28 mouse cellular contexts compared by ENCODE assay signal in the genomic region with DNA sequence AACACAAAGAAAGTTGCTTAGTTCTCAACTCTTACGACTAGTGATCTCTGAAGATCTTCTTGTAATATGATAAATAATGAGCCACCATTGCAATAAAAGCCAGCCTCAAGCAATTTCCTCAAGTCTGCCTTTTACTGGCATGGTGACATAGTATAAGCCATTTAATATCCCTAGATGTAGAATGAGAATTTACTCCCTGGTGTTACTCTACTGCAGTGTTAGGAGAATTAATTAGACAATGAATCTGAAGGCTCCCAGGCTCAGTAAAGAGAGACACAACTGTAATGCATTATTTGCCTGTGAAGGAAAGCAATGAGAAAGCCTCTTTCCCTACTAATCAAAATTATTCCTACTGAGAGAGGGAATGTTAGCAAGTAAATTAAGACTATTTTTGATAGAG.
DNase-seq lines count a peak whose midpoint lies in the region; ATAC-seq and TF ChIP-seq lines count a peak whose summit lies in the region.
"Had no signal": no experiment of that assay in that cellular context is flagged by ENCODE, and none has a peak within 500 bp of the region (broad histone marks: within the 10 kb centered on the region; RNA-seq: fewer than 3 reads in every experiment).

No protein-coding gene starts in this region.

- H3K4me2 ChIP-seq in hindbrain, embryonic 14.5 days (replicated peaks), result no peak overlapping the region
- no peak overlapping the region for H3K4me2 ChIP-seq in neural tube, embryonic 13.5 days
- H3K4me2 ChIP-seq in neural tube, embryonic 15.5 days, result no peak overlapping the region
- H3K4me2 ChIP-seq: embryonic facial prominence, embryonic 13.5 days; embryonic facial prominence, embryonic 15.5 days; forebrain, embryonic 12.5 days had no signal

- DNase-seq in hindbrain, embryonic 14.5 days (ENCODE audit: low spot score), result no peak
- DNase-seq in hindbrain, embryonic 10.5 days (ENCODE audit: low spot score), result no peak
- DNase-seq in brain, embryonic 14.5 days (ENCODE audit: low read depth), result peak; percentile 14
- DNase-seq in left cerebral cortex, adult 2 months (ENCODE audit: extremely low spot score in 1 of 2, low spot score in 2 of 2), result no peak
- no peak for DNase-seq in thymus, postnatal 14 days
- DNase-seq: adrenal gland, adult 8-10 months; adrenal gland, postnatal 14 days; adrenal gland, postnatal 36 days; cerebellum, adult 11 months; cerebellum, adult 18-20 months; cerebellum, adult 8-10 months; cerebellum, adult 9-11 months; cerebellum, postnatal 14 days; cerebellum, postnatal 36 days; embryo, embryonic 11 days had no signal

- no peaks in the 10 kb centered on the region for H3K36me3 ChIP-seq in hindbrain, embryonic 14.5 days (replicated peaks; ENCODE audit: control insufficient read depth, insufficient read depth)
- no peaks in the 10 kb centered on the region for H3K36me3 ChIP-seq in hindbrain, embryonic 10.5 days
- H3K36me3 ChIP-seq in neural tube, embryonic 13.5 days, result no peaks in the 10 kb centered on the region
- no peaks in the 10 kb centered on the region for H3K36me3 ChIP-seq in neural tube, embryonic 15.5 days
- H3K36me3 ChIP-seq: embryonic facial prominence, embryonic 13.5 days; embryonic facial prominence, embryonic 15.5 days; forebrain, embryonic 10.5 days; forebrain, embryonic 12.5 days; G1E had no signal

- intact Hi-C loops in left cerebral cortex, adult 2 months (cut with DNase I), result loop anchor here (10.0 kb wide), 1 partner anchor 1780 kb away; a partner anchor contains a TSS

- no peaks in the 10 kb centered on the region for H3K27me3 ChIP-seq in hindbrain, embryonic 14.5 days (ENCODE audit: control insufficient read depth, insufficient read depth, low read length)
- no peaks in the 10 kb centered on the region for H3K27me3 ChIP-seq in hindbrain, embryonic 10.5 days (ENCODE audit: insufficient read depth, poor library complexity, severe bottlenecking)
- H3K27me3 ChIP-seq in neural tube, embryonic 13.5 days, result no peaks in the 10 kb centered on the region
- no peaks in the 10 kb centered on the region for H3K27me3 ChIP-seq in neural tube, embryonic 15.5 days (replicated peaks)
- H3K27me3 ChIP-seq: CH12.LX; embryonic facial prominence, embryonic 13.5 days; embryonic facial prominence, embryonic 15.5 days; forebrain, embryonic 12.5 days; Patski had no signal

- no peak overlapping the region for H3K4me3 ChIP-seq in hindbrain, embryonic 14.5 days (replicated peaks; ENCODE audit: low read length)
- H3K4me3 ChIP-seq in hindbrain, embryonic 10.5 days, result no peak overlapping the region
- H3K4me3 ChIP-seq in neural tube, embryonic 13.5 days, result no peak overlapping the region
- no peak overlapping the region for H3K4me3 ChIP-seq in neural tube, embryonic 15.5 days (replicated peaks)
- H3K4me3 ChIP-seq in left cerebral cortex, adult 2 months, result no peak overlapping the region
- H3K4me3 ChIP-seq: embryonic facial prominence, embryonic 13.5 days; embryonic facial prominence, embryonic 15.5 days; erythroblast, embryonic 14.5 days; forebrain, embryonic 10.5 days; forebrain, embryonic 12.5 days had no signal

- ATAC-seq in hindbrain, embryonic 14.5 days (ENCODE audit: low FRiP score), result peak; percentile 31; the same call in 1 of the 2 replicates
- ATAC-seq in neural tube, embryonic 13.5 days (ENCODE audit: low read depth), result peak; percentile 85
- peak; percentile 59; the same call in 1 of the 2 replicates for ATAC-seq in neural tube, embryonic 15.5 days (ENCODE audit: low FRiP score)
- ATAC-seq: activated CD4-positive, CD25-positive, alpha-beta regulatory T cell, adult 4 months; forebrain, embryonic 14.5 days; forebrain, embryonic 16.5 days; Patski had no signal

- TF ChIP-seq POLR2A in brain, embryonic 14.5 days (IDR thresholded peaks at IDR 0.05; ENCODE audit: borderline replicate concordance, extremely low read depth, insufficient read depth, insufficient read length, poor library complexity, severe bottlenecking), result no peak

- no peaks in the 10 kb centered on the region for H3K9me3 ChIP-seq in hindbrain, embryonic 14.5 days (ENCODE audit: control insufficient read depth, low read length)
- H3K9me3 ChIP-seq in hindbrain, embryonic 10.5 days, result no peaks in the 10 kb centered on the region
- no peaks in the 10 kb centered on the region for H3K9me3 ChIP-seq in neural tube, embryonic 13.5 days
- no peaks in the 10 kb centered on the region for H3K9me3 ChIP-seq in neural tube, embryonic 15.5 days (replicated peaks)
- H3K9me3 ChIP-seq: embryonic facial prominence, embryonic 13.5 days; embryonic facial prominence, embryonic 15.5 days; forebrain, embryonic 10.5 days; forebrain, embryonic 12.5 days; G1E had no signal

- no peak for TF ChIP-seq CTCF in brain, embryonic 14.5 days (IDR thresholded peaks at IDR 0.05; ENCODE audit: borderline replicate concordance, extremely low read depth, insufficient read depth, insufficient read length)
- TF ChIP-seq CTCF in left cerebral cortex, adult 2 months (IDR thresholded peaks at IDR 0.05), result no peak

- 58% methylated on average over 1 of the region's 1 CpGs for WGBS in hindbrain, embryonic 14.5 days
- 90% methylated on average over 1 of the region's 1 CpGs for WGBS in hindbrain, embryonic 10.5 days
- WGBS in neural tube, embryonic 13.5 days, result 58% methylated on average over 1 of the region's 1 CpGs
- 35% methylated on average over 1 of the region's 1 CpGs for WGBS in neural tube, embryonic 15.5 days

- H3K27ac ChIP-seq in hindbrain, embryonic 14.5 days, result no peak overlapping the region
- H3K27ac ChIP-seq in hindbrain, embryonic 10.5 days, result no peak overlapping the region
- H3K27ac ChIP-seq in neural tube, embryonic 13.5 days (replicated peaks), result no peak overlapping the region
- H3K27ac ChIP-seq in neural tube, embryonic 15.5 days (replicated peaks), result no peak overlapping the region
- H3K27ac ChIP-seq in left cerebral cortex, adult 2 months, result no peak overlapping the region
- H3K27ac ChIP-seq: embryonic facial prominence, embryonic 13.5 days; embryonic facial prominence, embryonic 15.5 days; forebrain, embryonic 10.5 days; forebrain, embryonic 12.5 days had no signal

- no peaks in the 10 kb centered on the region for H3K4me1 ChIP-seq in hindbrain, embryonic 14.5 days (replicated peaks; ENCODE audit: control insufficient read depth, insufficient read depth, low read length)
- no peaks in the 10 kb centered on the region for H3K4me1 ChIP-seq in hindbrain, embryonic 10.5 days (replicated peaks)
- H3K4me1 ChIP-seq in neural tube, embryonic 13.5 days (replicated peaks), result 0 out of 2 replicates have a peak, but pooled peaks cover 5% of the 10 kb centered on the region
- H3K4me1 ChIP-seq in neural tube, embryonic 15.5 days, result no peaks in the 10 kb centered on the region
- H3K4me1 ChIP-seq: embryonic facial prominence, embryonic 13.5 days; embryonic facial prominence, embryonic 15.5 days; forebrain, embryonic 10.5 days; forebrain, embryonic 12.5 days had no signal

- no peak overlapping the region for H3K9ac ChIP-seq in hindbrain, embryonic 14.5 days
- H3K9ac ChIP-seq in neural tube, embryonic 13.5 days, result no peak overlapping the region
- H3K9ac ChIP-seq in neural tube, embryonic 15.5 days (replicated peaks), result no peak overlapping the region
- H3K9ac ChIP-seq: embryonic facial prominence, embryonic 13.5 days; embryonic facial prominence, embryonic 15.5 days; forebrain, embryonic 12.5 days had no signal

Comparison
In these comparisons a context has a peak if more than half of its experiments do, and no peak if none do; other contexts are left out.
1. ATAC-seq: peak in every context shown above with its lines; median percentile 85 in neural tube, embryonic 13.5 days; 59 in neural tube, embryonic 15.5 days; 31 in hindbrain, embryonic 14.5 days.